ENCODE assay signal across 10 mouse cellular contexts in genomic region chr4:35012401-35013307, GRCm38 (mm10).
DNase-seq lines count a peak whose midpoint lies in the region; ATAC-seq and TF ChIP-seq lines count a peak whose summit lies in the region.
"Had no signal": no experiment of that assay in that cellular context is flagged by ENCODE, and none has a peak within 500 bp of the region (broad histone marks: within the 10 kb centered on the region; RNA-seq: fewer than 3 reads in every experiment).

No protein-coding gene starts in this region.

- H3K4me3 ChIP-seq in limb, embryonic 11.5 days (ENCODE audit: low read depth, low read length), result no peak overlapping the region
- H3K4me3 ChIP-seq in limb, embryonic 10.5 days, result no peak overlapping the region
- no peak overlapping the region for H3K4me3 ChIP-seq in heart, postnatal 0 days (ENCODE audit: low read depth, low read length)
- H3K4me3 ChIP-seq in liver, embryonic 11.5 days (ENCODE audit: low read depth, low read length), result no peak overlapping the region
- peak overlapping the region; percentile 12; the same call in 1 of the 2 replicates for H3K4me3 ChIP-seq in small intestine, adult 2 months (ENCODE audit: low read depth, low read length)
- H3K4me3 ChIP-seq: embryonic facial prominence, embryonic 12.5 days had no signal

- no peaks in the 10 kb centered on the region for H3K9me3 ChIP-seq in limb, embryonic 11.5 days (ENCODE audit: control insufficient read depth, low read length)
- H3K9me3 ChIP-seq in limb, embryonic 10.5 days (replicated peaks), result no peaks in the 10 kb centered on the region
- H3K9me3 ChIP-seq in heart, postnatal 0 days (replicated peaks; ENCODE audit: control insufficient read depth, low read length), result no peaks in the 10 kb centered on the region
- no peaks in the 10 kb centered on the region for H3K9me3 ChIP-seq in liver, embryonic 11.5 days (ENCODE audit: control insufficient read depth, low read length)
- H3K9me3 ChIP-seq: embryonic facial prominence, embryonic 12.5 days had no signal

- no peak for TF ChIP-seq EP300 in heart, postnatal 0 days (IDR thresholded peaks at IDR 0.05; ENCODE audit: low read depth)

- WGBS in limb, embryonic 11.5 days, result 11% methylated on average over 10 of the region's 10 CpGs
- 23% methylated on average over 10 of the region's 10 CpGs for WGBS in limb, embryonic 10.5 days
- WGBS in heart, postnatal 0 days, result 42% methylated on average over 10 of the region's 10 CpGs
- 55% methylated on average over 10 of the region's 10 CpGs for WGBS in liver, embryonic 11.5 days
- WGBS in small intestine, adult 2 months, result 18% methylated on average over 10 of the region's 10 CpGs

- H3K36me3 ChIP-seq in limb, embryonic 11.5 days (ENCODE audit: control insufficient read depth, insufficient read depth, low read length), result no peaks in the 10 kb centered on the region
- no peaks in the 10 kb centered on the region for H3K36me3 ChIP-seq in limb, embryonic 10.5 days
- no peaks in the 10 kb centered on the region for H3K36me3 ChIP-seq in heart, postnatal 0 days (replicated peaks; ENCODE audit: control insufficient read depth, insufficient read depth, low read length)
- no peaks in the 10 kb centered on the region for H3K36me3 ChIP-seq in liver, embryonic 11.5 days (ENCODE audit: control insufficient read depth, insufficient read depth, low read length)
- no peaks in the 10 kb centered on the region for H3K36me3 ChIP-seq in small intestine, adult 2 months (ENCODE audit: control insufficient read depth, insufficient read depth, low read length)
- H3K36me3 ChIP-seq: embryonic facial prominence, embryonic 12.5 days had no signal

- H3K27ac ChIP-seq in limb, embryonic 11.5 days (replicated peaks; ENCODE audit: low read depth, low read length), result no peak overlapping the region
- H3K27ac ChIP-seq in limb, embryonic 10.5 days, result no peak overlapping the region
- H3K27ac ChIP-seq in heart, postnatal 0 days (ENCODE audit: low read depth), result no peak overlapping the region
- no peak overlapping the region for H3K27ac ChIP-seq in liver, embryonic 11.5 days (ENCODE audit: low read depth, low read length)
- peak overlapping the region; percentile 85; the same call in 1 of the 2 replicates for H3K27ac ChIP-seq in small intestine, adult 2 months (ENCODE audit: insufficient read depth, low read depth, low read length)
- H3K27ac ChIP-seq: embryonic facial prominence, embryonic 12.5 days had no signal

- no peak for TF ChIP-seq POLR2A in small intestine, adult 2 months (IDR thresholded peaks at IDR 0.05; ENCODE audit: low read depth, low read length)

- no peak; the same call in 1 of the 2 replicates for ATAC-seq in limb, embryonic 11.5 days (ENCODE audit: insufficient number of reproducible peaks, low FRiP score, low TSS enrichment, low read depth)
- ATAC-seq in heart, postnatal 0 days (ENCODE audit: insufficient read depth, low read depth), result peak; percentile 67
- ATAC-seq in liver, embryonic 11.5 days (replicated peaks; ENCODE audit: low FRiP score), result no peak
- ATAC-seq: inflammation-experienced regulatory T-cells, adult 6 months had no signal

- no peak overlapping the region for H3K9ac ChIP-seq in limb, embryonic 11.5 days (ENCODE audit: low read length)
- H3K9ac ChIP-seq in heart, postnatal 0 days (replicated peaks; ENCODE audit: low read depth, low read length), result no peak overlapping the region
- H3K9ac ChIP-seq in liver, embryonic 11.5 days (ENCODE audit: low read depth, low read length), result no peak overlapping the region
- H3K9ac ChIP-seq: embryonic facial prominence, embryonic 12.5 days had no signal

- H3K4me2 ChIP-seq in limb, embryonic 11.5 days (ENCODE audit: low read depth, severe bottlenecking), result no peak overlapping the region
- H3K4me2 ChIP-seq in heart, postnatal 0 days (ENCODE audit: low read depth, low read length), result no peak overlapping the region
- H3K4me2 ChIP-seq in liver, embryonic 11.5 days, result peak overlapping the region; percentile 21; the same call in 1 of the 2 replicates
- H3K4me2 ChIP-seq: embryonic facial prominence, embryonic 12.5 days had no signal

- H3K4me1 ChIP-seq in limb, embryonic 11.5 days (ENCODE audit: control insufficient read depth, insufficient read depth, low read length), result no peaks in the 10 kb centered on the region; the same call in 1 of the 2 replicates
- peaks cover 17% of the 10 kb centered on the region for H3K4me1 ChIP-seq in limb, embryonic 10.5 days
- H3K4me1 ChIP-seq in heart, postnatal 0 days (ENCODE audit: control insufficient read depth, insufficient read depth), result no peaks in the 10 kb centered on the region
- 0 out of 2 replicates have a peak, but pooled peaks cover 2% of the 10 kb centered on the region for H3K4me1 ChIP-seq in liver, embryonic 11.5 days (replicated peaks; ENCODE audit: control insufficient read depth, insufficient read depth, low read length)
- H3K4me1 ChIP-seq in small intestine, adult 2 months (ENCODE audit: control insufficient read depth, insufficient read depth, insufficient read length, low read length), result peaks cover 10% of the 10 kb centered on the region

- 0 out of 2 replicates have a peak, but pooled peaks cover 3% of the 10 kb centered on the region for H3K27me3 ChIP-seq in limb, embryonic 11.5 days (ENCODE audit: control insufficient read depth, insufficient read depth, low read length)
- peaks cover 9% of the 10 kb centered on the region; the same call in 1 of the 2 replicates for H3K27me3 ChIP-seq in limb, embryonic 10.5 days (ENCODE audit: low read depth, poor library complexity, severe bottlenecking)
- no peaks in the 10 kb centered on the region for H3K27me3 ChIP-seq in heart, postnatal 0 days (ENCODE audit: control insufficient read depth, insufficient read depth, low read length)
- H3K27me3 ChIP-seq in liver, embryonic 11.5 days (replicated peaks; ENCODE audit: control insufficient read depth, insufficient read depth, low read length), result no peaks in the 10 kb centered on the region
- H3K27me3 ChIP-seq in small intestine, adult 2 months (ENCODE audit: control insufficient read depth, insufficient read depth, low read length), result no peaks in the 10 kb centered on the region
- H3K27me3 ChIP-seq: embryonic facial prominence, embryonic 12.5 days had no signal

- peak; percentile 43 for DNase-seq in limb, embryonic 11.5 days (ENCODE audit: low spot score)
- no peak for DNase-seq in limb, embryonic 10.5 days (ENCODE audit: low spot score)
- DNase-seq in heart, postnatal 0 days (ENCODE audit: low spot score), result peak; percentile 59
- no peak for DNase-seq in liver, embryonic 11.5 days (ENCODE audit: low spot score)
- DNase-seq in B cell, adult 2 months, result no peak
- no peak for DNase-seq in right cerebral cortex, postnatal 25 days
- no peak for DNase-seq in testis, postnatal 10 days (ENCODE audit: low spot score)

- no peak for TF ChIP-seq CTCF in heart, postnatal 0 days (IDR thresholded peaks at IDR 0.05; ENCODE audit: low read depth)
- TF ChIP-seq CTCF in small intestine, adult 2 months (IDR thresholded peaks at IDR 0.05; ENCODE audit: extremely low read depth, insufficient read length, insufficient replicate concordance, low read depth, low read length), result no peak

Comparison
In these comparisons a context has a peak if more than half of its experiments do, and no peak if none do; other contexts are left out.
1. DNase-seq: peak in limb, embryonic 11.5 days (single experiment) and heart, postnatal 0 days (single experiment); none in limb, embryonic 10.5 days (single experiment), liver, embryonic 11.5 days (single experiment), B cell, adult 2 months (0 of 2), right cerebral cortex, postnatal 25 days (single experiment) and testis, postnatal 10 days (single experiment).